Mouse (Mus musculus): ENCODE results near the gene Rita1.

- TF ChIP-seq CTCF (IDR thresholded peaks at IDR 0.05; ENCODE audit: extremely low read depth, insufficient read depth, low read length), result no peak
- no peak for TF ChIP-seq POLR2A (IDR thresholded peaks at IDR 0.05; ENCODE audit: extremely low read depth, insufficient read depth, low read length)
Measured at GRCm38 (mm10) chr5:120567761-120568211, 44.6 kb downstream of the Rita1 start.
